Mouse (Mus musculus) retina, embryonic 14.5 days (tissue): ENCODE results near the gene Pml.

Source experiments
- DNase-seq: peaks from one replicate; pipeline ENCODE4 v3.0.0-alpha.2; 2015; ENCODE audit warnings: low spot score

The Pml gene

DNA sequence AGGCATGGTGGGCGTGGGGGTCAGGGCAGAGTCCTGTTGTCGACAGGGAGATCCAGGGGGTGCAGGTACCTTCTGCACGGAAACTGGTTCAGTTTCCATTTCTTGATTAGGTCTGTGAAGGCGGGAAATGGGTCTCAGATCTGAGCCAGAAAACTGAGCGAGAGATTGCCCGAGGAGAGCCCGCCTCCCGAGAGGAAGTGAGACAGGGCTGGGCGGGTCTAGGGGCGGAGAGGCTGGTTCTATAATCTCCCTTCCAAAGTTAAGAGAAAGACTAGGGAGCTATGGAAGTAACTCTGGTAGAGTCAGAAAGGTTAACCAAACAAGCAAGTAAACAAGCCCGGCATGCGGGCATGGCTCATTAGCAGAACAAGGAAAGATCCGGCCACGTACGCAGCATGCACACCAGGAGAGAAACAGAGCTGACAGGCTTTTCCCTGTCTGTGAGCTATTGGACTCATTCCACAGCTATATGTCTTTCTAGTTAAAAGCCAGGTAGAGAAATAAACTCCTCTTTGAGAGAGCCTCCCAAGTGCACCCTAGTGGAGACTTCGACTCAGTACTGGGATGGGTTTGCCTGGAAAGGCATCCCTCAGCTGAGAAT, at the start of gene Pml:
TSS of gene Pml (minus strand) at position 195 of the 601 bp plus-strand sequence.
- DNase-seq: peak; percentile 44

DNA sequence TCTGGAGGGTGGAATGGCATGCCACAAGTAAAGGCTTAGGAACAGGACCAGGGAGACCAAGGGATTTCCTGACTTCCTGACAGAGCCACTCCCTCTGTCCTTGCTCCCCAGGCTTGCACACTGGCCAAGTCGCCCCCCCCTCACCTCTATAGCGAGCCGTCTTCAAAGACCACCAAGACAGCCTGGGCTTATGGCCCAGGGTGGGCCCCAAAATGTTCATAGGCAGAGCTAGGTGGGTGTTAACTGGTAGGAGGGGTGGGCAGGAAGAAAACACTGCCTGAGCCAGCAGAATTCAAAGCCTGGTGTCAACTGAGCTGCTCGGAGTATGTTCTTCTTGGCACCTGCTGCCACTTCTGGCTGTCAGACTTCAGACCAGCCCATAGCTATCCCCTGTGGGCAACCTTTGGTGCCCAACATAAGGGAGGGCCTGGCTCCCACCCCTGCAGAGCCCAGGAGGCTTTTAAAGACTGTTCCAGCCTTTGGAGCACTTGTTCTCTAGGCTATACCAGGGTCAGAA, 48.4 kb upstream of the Pml start:
- no peak for DNase-seq

DNA sequence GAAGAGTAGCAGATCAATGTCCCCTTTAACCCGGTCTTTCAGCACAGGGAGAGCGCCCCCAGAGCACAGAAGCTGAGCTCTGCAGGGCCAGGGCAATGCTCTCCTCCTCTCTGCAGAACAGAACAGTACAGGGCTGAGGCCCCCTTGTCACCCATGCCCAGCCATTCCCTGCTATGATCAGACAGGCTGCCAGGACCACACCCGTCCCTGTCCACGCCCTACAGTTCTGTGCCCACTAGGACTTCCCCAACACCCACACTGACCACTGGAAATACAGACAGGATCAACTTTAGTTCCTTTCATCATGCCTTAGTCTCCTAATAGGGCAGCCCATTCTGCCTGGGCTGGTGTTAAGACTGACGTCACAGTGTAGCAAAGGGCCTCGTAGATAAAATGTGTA, 47.5 kb upstream of the Pml start:
- DNase-seq: no peak

DNA sequence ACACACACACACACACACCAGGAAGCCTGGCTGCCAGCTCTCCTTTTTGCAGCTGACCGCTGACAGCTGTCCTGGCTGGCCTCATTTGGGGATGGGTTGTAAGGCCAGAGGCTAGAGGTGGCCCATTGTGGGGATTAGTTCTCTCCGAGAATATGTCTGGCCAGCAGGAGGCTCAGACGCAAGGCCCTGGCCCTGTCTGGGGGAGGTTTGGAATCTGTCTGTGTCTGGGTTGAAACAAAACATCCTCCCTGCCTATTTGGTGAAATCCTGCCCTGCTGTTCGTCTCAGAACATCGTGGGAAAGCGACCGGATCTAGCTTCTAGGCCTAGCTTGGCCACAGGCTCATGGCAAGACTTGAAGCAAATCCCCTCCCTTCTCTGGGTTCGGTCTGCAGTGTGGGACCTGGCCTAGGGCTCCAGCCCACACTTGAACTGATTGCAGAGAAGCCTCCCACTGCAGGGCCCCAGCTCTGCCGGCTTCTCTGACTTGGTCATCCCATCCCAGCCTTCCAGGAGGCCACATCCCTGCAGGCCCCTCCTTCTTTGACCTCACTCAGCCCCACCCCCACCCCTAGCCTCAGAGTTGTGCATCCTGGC, 46.3 kb upstream of the Pml start:
- DNase-seq: peak; percentile 68

DNA sequence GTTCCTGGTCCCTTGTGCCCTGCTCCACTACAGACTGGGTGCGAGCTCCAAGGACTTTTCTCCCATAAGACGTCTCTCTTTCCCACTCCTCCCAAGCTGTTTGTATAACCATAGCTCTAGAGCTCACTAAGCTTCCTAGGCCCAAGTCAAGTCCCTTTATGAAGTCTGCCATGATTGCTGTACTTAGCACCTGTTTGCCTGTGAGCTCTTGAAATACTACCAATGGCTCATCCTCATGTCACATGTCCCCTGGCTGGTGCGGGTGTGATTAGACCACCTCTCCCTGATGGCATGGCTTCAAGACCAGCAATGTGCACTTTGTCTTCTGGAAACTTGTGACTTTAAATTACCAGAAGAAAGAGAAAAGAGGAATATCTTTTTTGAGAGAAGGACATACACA, 45.8 kb upstream of the Pml start:
- no peak for DNase-seq

DNA sequence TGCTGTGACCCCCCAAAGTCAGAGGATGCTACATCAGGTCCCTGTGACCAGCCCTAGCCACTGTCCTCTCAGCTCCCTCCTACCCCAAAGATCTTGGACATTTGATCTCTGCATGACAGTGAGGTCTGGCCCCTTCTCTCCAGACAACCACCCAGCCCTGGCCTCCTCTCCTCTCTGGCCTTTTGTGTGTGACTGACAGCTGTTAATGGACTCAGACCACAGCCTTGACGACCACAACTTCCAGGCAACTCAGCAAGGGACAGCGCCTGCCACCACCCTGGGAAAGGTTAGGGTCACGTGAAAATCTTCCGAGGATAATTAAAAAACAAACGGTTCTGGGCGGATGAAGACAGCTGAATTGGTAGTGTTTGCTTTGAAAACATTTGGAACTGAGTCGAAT, 44.9 kb upstream of the Pml start:
- DNase-seq: no peak

DNA sequence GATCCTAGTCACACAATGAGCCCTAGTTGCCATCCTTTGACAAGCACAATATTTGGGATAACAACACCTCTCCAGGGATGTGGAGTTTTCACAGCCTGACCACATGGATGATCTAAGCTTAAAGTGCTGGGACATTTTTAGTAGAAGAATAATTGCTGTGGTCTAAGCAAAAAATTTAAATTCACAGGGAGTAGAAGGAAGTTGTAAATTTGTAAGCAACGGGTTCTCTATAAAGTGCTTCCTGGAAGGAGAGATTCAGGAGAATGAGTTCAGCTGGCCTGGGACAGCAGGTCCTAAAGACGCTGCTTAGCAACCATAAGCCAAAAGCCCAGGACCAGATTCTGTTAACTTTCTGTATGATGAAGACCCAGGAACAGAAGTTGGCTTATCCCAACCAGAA, 40.3 kb upstream of the Pml start:
- no peak for DNase-seq

DNA sequence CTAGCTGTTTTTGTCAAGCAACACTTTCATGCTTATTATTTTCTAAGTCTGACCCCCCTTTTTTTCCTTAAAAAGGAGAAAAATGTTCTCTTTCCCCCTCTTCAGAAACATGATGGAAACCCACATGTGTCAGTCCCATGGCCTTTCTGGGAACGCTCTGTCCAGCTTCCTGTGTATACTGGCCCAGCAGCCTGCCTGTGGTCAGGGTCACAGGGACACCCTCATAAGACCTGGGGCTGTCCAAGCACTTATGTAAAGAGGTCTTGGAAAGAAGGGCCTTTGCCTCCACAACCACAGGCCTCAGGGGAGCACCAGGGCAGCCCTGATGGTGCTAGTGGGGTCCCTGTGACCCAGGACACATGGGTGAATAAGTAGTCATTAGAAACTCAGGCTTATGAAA, 39.5 kb upstream of the Pml start:
- DNase-seq: no peak

DNA sequence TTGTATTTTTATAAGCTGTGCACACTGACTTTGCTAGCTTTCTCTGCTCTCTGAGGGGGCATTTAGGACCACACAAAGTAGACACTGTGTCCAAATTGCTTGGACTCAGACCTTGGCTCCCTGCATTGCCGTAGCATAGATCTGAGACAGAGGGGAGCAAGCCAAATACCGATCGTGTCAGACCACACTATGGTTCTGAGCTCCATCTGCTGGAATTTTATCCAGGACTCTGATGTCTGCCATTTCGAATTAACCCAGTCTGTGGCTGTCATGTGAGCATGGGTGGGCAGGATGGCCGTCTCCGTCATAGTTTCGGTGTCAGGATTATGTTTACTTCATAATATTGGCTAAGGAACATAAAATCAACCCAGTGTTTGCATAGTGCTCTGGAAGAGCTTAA, 33.8 kb upstream of the Pml start:
- DNase-seq: no peak

DNA sequence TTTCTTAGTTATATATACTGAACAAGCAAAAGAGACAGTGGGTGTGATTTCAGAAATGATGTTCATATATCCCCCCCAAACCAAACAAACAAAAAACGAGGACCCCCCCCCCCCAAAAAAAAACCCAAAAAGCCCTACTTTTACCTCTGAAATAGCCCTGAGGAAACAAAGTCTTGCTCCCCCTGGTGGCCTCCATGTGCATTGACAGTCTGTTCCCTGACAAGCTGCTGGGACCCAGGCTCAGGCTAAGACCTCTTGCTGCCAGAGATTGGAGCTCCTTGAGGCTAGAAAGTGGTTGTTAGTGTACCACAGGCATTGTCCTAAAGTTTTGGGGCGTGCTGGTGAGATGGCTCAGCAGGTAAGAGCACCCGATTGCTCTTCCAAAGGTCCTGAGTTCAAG, 32.0 kb upstream of the Pml start:
- peak; percentile 72 for DNase-seq

DNA sequence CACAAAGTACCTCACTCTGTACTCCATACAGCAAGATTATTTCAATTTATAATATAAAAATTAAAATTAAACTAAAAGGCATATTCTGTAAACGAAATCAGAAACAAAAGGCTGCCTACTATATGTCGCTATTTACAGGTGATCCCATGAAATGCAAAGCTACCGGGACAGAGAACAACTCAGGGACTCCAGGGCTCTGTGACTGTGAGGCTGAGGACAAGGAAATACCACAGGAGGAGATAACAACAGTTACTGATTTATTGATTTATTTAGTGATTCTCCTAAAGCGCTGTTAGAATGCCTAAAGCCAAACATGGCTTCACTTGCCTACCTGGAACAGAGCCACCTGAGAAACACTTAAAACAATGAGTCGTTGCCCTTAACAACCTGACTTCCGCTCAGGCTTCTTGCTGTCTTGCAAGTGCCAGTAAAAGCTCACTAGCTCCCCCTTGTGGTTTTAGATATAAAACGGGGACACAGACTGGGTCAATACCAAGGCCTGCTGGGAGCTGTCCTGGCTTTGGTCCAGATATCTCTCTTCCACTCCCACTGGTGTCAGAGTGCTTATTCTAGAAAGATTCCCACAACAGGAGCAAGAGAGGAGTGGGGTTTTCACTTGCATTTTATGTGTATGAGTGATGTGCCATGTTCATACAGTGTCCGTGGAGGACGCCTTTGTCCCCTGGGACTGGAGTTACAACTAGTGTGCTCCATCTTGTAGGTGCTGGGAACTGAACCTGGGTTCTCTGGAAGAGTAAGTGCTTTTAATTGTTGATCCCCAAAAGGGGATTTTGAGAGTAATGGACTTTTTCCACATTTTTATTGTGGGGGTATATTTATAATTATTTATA, 30.9 kb upstream of the Pml start:
- peak; percentile 91 for DNase-seq

DNA sequence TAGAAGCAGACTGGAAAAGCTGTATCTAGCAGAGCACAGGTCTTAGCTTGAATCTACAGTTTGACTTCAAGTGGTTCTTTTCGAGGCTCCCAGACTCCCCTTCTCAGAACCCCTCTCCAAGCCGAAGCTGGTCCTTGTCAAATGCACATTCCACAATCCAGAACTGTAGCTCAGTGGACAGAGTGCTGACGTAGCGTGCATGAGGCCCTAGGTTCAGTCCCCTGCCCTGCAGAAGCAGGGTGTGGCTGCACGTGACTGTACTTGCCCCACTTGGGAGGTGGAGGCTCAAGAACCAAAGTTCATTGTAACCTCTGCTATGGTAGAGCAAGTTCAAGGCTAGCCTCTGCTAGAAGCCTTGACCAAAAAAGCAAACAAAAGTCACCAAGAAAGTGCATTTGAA, 30.2 kb upstream of the Pml start:
- DNase-seq: no peak

DNA sequence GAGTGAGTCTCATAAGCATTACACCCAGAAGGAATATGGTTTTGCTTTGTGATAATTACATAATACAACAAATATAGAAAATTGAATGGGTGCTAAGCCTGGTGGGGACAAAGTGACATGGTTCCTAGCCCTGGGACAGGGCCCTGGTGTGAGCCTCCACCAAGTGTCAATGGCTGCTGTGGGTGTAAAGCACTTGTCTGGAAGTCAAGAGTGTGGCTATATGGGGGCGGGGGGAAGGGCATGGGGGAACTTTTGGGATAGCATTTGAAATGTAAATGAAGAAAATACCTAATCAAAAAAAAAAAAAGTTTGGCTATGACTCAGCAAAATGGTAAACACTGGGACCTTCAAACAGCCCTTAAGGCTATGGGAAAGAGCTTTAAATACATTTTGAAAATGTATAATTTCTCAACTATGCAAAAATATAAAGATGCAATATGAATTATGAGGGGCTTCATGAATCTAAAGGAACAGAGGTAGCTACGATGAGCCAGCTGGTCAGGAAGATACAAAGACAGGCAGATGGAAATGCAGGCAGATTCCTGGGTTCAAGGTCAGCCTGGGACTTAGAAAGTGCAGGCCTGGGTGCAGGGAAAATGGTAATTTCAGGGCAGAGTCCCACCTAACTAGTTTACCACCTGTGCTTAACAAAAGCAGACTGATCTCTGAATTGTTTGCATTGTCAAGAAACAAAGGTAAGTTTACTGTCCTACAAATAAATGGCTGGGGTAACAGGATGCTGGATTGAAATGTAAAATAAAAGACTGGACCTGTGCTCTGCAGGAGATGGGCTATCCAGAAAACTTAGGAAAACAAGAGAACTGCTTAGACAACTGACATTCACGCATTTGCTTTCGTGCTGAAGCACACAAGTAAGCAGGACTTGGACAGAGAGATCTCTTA, 29.5 kb upstream of the Pml start:
- DNase-seq: no peak

DNA sequence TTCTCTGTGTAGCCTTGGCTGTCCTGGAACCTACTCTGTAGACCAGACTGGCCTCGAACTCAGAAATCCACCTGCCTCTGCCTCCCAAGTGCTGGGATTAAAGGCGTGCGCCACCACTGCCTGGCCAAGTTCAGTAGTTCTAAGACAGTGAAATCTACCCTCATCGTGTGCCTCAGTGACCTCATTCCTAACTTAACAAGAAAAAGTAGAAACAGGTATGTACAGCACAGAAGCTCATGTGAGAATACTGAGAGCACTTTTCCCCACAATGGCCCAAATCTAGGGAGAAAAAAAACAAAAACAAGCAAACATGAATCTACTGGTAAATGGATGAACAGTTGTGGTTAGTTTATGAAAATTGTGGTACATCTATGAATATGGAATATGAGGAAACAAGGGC, 28.7 kb upstream of the Pml start:
- no peak for DNase-seq

DNA sequence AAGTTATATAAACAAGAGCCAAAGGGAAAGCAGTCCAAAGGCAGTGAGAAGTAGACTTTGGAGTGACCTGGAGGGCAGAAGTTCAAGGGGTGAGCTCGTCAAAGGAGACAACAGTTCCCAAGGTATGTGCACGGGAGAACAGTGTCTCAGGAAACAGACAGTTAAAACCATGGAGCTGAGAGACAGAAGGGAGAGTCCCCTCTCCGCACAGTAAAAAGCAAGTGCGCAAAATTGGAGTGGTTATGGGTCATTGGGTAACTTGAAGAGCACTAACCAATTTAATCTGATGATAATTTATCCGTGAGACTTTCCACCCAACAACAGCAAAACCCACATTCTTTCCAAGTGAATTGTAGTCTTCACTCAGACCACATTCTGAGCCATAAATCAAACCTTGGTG, 26.8 kb upstream of the Pml start:
- no peak for DNase-seq

DNA sequence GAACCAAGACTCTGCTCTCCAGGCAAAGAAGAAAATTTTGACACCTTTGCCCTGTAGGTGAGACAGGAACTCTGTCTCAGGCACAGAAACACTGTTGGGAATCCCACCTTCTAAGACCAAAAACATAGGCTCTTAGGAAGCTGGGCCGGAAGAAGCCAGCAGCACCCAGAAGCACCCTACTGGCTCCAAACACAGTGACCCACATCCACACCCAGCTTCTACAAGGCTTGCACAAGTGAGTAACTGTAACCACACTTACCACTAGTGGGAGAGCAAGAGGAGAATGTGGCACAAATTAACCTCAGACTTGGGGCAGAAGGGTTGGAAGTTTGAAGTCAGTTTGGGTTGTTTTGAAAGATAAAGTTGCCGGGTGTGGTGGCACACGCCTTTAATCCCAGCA, 26.2 kb upstream of the Pml start:
- DNase-seq: no peak

DNA sequence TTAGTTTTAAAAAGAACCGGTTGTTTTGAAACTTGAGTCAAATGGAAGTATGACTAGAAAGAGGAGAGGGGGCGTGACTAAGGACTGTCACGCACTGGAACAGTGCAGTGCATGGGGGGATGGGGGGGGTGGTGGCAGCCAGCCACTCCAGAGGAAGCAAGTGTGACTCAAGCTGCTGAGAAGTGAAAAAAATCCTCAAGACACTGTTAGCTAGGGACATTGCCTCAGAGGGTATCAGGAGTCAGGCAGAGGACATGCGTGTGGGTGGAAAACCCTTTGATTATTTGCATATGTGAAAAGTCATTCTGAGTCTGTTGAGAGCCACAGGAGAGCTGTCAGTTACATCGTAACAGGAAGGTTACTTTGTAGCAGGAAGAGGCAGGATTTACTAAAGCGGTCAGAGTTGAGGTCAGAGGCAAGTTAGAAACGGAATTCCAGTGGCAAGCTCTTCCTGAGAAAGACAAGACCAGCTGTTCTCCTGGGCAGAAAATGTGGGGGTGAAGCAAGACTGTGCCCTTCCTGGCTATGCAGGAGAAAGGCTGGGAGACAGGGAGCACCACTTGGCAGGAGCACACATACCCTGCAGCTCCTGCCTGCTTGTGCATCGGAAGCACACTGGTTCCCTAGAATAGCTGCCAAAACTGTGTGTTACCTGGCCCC, 25.7 kb upstream of the Pml start:
- no peak for DNase-seq

DNA sequence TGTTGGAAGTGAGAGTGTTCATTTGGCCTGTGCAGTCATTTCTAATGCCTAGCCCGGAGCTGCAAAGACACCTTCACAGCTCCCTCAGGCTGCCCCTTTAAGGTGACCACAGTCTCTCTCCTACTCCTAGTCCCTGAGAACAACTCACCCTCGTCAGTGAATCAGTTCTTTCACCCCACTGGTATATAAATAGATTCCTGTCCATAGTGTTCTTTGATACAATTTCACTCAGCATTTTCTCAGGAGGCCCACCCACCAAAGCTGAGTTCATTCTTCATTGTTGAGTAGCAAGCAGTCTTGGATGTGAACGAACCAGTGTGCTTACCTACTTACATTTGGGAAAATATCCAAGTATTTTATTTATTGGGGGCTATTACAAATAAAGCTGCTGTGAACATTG, 25.0 kb upstream of the Pml start:
- no peak for DNase-seq

DNA sequence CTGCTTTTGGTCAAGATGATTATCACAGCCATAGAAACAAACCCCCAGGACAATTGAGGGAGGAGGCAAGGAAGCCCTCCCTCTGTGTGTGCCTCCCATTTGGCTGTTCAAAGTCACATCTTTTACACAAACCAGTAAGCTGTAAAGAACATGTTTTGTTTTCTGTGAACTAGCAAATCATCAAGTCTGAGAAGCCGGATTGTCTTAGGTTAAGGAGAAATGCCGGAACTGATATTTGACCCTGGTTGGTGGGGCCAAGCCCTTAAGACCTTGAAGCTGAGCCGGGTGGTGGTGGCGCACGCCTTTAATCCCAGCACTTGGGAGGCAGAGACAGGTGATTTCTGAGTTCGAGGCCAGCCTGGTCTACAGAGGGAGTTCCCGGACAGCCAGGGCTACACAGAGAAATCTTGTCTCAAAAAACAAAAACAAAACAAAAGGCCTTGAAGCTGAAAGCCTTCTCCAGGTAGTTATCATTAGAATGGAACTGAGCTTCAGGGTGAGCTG, 24.6 kb upstream of the Pml start:
- no peak for DNase-seq

DNA sequence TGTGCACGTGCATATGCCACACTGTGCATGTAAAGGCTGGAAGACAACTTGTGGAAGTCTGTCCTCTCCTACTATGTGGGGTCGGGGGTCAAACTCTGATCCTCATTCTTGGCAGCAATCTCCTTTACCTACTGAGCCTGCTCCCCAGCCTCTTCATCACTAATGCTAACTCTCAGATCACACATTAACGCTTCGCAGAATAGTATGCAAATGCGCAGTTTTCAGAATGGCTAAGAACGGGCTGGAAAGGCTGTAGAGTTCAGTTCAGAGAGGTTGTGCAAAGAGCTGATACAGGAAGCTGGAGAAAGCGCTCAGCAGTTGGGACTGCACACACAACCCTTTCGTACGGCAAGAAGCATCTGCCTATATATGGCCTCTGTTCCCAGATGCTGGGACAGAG, 23.3 kb upstream of the Pml start:
- DNase-seq: no peak

DNA sequence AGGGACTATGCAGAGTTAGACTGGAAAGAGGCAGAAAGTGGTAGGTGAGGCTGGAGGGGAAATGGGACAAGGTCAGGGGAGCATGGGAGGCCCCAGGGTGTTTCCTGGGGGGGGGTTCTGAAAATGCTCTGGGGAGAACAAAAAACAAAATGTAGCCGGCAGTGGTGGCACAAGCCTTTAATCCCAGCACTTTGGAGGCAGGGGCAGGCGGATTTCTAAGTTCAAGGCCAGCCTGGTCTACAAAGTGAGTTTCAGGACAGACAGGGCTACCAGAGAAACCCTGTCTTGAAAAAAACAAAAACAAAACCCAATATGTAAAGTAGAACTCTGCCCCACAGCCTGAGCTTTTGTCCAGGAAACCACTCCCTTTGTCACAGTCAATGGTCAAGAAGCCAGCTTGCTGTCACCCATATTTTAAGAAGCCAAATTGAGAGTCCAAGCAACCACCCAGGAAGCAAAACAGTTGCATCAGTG, 22.5 kb upstream of the Pml start:
- DNase-seq: no peak
